Mouse (Mus musculus) embryo, embryonic 10.5 days (tissue): ENCODE measurements around the gene Tlr2.
A peak's percentile ranks its signal among the peaks of the same experiment; 100 is the strongest.

ENCODE experiments used
- DNase-seq: peaks from one replicate; pipeline ENCODE4 v3.0.0-alpha.2; 2015; ENCODE audit warnings: low spot score

The Tlr2 gene

DNA sequence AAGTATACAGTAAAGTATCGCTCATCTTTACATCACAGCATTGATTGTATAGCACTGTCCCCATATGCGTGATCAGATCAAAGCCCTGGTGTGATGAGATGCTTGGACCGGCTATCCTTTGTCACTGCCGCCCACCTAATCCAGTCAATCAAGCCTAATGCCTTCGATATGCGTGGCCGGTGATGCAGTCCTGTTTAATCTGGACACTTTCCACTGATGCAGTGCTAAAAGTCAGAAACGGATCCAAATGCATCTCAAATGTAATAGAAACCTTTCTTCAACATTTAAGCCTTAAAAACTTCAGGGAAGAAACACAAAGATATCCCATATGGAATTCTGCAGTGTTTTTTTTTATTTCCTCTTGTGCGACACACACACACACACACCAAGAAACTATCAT, 13.9 kb downstream of the Tlr2 start:
- DNase-seq = no peak

DNA sequence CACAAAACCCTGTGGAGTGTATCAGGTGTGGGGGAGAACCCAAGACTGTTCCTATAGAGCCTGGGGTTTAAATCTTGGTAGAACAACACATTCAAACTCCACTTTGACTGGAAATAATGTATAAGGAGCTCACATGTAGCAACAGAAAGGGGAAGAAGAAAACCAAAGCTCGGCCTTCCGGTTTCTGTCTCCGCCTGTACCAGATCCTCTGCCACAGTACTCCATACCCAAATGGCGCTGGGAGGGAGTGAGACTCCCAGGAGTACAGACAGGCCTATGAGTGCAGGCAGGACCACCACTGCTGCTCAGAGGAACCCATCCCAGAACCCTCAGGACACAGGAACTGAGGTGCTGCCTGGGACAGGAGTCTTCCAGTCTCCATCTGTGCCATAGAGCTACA, 17.8 kb downstream of the Tlr2 start:
- DNase-seq = no peak

DNA sequence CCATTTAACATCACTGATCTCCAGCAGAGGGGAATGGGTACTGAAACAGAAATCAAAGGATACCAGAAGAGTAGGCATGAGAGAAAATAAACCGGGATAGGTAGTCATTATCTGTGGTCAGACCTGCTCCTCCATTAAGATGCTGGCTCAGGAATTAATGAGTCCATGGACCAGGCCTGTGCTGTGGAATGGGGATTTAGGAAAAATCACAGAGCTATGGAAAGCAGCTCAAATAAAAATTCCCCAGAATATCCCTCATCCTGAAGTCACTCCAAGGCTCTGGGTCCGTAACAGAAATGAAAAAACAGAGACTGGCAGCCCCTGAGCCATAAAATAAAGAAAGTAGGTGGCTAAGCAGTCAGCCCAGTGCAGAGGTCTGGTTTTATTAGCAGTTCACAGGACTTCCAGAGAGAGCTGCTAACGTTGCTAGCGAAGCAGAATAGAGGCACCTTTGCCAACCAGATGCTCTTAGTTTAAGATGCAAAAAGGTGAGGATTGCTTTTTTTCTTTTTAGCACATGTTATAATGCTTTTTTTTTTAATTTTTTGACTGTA, 25.1 kb downstream of the Tlr2 start:
- DNase-seq = no peak

DNA sequence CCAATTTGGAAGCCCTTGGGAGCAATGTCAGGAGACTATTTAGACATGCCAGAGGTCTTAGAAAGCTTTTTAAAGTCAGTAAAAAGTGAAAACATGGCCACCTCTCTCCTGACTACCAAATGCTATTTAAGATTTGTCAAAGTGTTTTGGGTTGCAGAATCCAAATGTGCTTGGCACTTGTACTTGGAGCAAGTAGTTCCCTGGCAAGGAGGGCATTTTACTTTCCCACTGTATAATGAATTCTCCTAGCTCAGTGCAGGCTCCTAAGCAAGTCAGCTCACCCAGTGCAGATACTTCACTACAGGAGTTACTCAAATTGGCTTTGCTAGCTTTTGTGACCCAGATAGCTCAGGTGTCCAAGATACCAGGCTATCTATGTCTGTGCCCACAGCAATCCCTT, 28.7 kb downstream of the Tlr2 start:
- no peak for DNase-seq

DNA sequence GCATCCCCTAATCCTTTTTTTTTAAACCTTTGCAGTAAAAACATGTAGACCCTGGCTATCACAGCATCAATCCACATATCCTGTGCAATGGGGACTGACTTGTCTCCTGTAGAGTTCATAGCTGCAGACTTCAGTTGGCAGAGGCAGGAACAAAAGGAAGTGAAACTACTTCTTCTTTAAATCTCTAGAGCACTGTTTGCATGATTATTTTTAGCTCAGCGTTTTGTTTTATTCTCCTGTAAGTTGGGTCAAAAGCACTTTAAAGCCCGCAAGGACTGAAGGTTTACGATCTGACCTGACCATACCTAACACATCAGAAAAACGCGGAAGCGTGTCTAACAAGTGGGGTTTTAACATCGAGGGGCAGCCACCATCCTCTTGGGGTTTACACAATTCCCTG, 29.6 kb downstream of the Tlr2 start:
- DNase-seq = no peak

DNA sequence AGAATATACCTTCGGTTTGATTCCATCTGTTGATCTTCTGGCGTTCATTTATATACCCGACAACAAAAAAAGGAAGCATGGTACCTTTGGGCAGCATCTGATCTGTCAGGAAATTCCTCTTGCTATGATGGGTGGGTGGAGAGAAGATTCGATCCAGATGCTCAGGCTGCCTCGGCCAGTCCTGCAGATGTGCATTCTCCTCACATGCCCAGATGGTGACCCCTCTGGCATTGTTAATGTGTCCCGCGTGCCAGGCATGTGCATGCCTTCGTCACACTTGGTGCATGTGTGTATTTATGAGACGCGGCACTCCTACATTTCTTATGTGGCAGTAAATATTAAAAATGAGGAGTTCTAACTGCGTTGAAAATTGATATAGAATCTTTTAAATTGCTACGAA, 33.1 kb downstream of the Tlr2 start:
- peak; percentile 45 for DNase-seq

DNA sequence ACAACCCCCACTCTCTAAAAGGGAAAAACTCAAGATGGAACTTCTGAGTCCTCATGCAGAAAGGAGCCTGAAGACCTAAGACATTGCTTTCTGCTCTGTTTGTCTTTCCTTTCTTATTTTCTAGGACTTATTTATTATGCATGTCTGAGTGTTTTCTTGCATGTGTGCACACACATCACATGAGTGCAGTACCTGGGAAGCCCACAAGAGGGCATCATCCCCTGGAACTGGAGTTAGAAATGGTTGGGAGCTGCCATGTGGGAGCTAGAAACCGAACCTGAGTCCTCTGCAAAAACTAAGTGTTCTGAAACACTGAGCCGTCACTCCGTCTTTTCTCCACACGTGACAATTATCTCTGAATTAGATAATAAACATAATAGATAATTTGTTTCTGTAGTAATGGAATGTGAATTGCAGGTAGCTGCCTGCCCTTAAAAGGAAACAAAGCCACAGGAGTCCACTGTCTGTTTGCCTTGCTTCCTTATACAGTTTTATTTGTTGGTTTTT, 39.9 kb downstream of the Tlr2 start:
- no peak for DNase-seq

DNA sequence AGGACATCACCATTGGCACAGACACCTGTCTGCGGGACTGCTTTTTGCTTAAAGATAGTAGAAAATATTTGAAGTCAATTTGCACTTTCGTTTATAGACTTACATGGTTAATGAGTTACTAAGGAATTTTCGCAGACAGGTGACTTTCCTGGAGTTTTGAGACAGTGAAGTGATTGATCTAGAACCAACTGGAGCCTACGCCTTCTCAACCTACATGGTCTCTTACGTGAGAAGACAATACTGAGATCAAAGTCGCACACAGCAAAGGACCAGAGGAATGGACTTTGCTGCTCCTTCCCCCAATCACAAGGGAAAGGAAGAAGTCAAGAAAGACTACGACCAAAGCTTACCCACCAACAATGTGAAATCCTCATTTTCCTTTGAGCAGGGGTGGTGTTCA, 42.1 kb downstream of the Tlr2 start:
- DNase-seq = no peak

DNA sequence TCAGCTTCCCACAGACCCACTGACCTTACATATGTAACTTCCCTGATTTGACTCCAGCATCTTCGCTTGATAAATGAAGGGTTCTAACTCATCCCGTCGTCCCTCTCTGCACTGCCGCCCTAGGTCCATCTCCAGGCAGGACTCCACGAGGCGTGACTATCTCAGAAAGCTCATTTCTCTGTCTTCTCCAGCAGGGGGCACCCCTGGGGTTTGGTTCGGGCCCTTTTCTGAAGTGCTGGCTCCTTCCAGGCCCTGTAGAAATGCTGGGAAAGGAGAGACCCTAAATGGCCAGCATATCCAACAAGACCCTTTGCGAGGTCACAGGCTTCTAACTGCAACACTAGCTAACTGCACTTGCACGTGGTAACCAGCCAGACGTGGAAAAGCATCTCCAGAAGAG, 43.7 kb downstream of the Tlr2 start:
- peak; percentile 88 for DNase-seq

DNA sequence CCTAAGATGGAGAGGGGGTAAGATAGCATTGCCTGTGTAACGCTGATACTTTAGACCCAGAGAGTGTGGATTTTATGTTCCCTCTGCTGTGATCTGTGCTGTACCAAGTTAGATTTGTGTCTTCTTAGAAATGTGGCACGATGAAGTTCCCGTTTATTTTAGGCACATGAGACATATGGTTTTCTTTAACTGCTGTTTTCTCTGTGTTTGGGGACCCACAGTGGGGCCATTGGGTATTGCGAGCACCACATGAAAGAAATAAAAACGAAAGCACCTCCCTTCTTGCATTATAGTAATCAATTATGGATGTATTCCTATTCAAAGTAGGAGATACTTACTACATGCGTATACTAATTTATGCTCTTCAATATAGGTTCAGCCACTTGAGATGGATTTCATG, 44.5 kb downstream of the Tlr2 start:
- peak; percentile 32 for DNase-seq

DNA sequence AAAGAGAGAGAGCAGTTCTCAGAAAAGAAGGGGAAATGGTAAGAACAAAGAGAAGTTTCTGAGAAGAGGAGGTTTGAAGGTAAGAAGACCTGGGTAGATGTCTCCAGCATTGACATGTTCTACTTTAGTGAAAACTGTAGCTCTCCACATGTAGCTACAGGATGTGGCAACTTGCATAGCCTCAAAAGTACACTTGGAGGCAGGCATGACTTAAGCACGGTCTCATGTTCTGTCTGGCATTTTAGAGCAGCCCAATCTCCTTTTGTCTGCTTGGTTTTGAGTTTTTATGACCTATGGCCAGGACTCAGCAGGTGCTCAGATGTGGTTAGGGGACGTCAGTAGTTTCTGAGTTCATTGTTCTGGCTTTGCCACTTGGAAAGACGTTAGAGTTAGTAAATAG, 50.1 kb downstream of the Tlr2 start:
- DNase-seq = no peak

DNA sequence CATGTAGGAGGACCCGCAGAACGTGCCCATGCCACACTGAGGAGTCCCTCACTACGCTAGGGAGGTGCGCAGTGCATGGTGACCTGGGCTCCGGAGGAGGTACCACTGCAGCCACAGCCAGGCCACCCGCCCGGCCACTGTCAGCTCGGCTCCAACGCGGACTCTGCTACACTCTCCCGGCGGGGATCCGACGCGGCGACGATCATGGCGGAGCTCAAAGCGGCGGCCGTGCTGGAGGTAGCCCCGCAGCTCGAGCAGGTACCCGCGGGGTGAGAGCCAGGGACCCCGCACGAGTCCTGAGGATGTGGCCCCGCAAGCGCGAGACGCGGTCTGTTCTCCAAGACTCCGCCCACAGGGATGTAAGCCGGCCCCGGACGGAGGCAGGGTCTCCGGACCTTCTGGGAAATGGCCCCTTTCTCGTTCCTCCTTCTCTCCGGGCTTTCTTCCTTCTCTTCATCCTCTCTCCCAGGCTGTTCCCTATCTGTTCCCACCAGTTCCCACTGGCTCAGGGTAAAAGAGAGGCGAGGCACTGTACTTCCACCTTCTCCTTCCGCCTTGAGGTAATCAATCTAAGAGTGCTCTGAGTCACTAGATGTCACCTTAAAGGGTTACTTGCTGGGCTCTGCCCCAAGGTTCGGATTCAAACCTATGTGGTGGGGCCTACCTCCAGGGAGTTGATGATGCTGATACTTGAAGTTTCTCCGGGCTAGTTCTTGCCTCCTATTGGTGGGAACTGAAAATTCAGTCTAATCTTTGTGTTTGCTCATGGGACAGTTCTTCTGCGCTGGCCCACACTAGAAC, 51.7 kb downstream of the Tlr2 start:
- DNase-seq = peak; percentile 78

DNA sequence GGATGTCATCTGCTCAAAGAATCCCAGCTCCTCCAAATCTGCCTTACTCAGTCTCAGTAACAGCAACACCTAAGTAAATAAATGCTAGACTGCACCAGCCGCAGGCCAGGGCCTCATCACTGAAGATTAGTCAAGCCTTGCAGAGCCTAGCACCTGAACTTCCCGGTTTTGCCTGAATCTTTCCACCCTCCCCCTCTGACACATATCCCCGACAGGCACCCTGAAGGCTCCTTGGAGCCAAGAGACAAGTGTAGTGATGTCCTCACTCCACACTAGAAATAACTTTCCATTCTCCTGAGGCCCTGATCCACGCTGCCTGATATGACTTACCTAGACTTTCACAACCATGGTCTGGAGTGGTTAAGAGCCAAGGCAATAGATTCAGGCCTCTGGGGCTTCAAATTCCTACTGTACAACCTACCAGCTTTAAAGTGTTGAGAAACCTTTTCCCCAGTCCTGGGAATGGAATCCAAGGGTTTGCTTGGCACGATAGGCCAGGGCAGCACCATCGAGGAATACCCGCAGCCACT, 53.7 kb downstream of the Tlr2 start:
- no peak for DNase-seq

DNA sequence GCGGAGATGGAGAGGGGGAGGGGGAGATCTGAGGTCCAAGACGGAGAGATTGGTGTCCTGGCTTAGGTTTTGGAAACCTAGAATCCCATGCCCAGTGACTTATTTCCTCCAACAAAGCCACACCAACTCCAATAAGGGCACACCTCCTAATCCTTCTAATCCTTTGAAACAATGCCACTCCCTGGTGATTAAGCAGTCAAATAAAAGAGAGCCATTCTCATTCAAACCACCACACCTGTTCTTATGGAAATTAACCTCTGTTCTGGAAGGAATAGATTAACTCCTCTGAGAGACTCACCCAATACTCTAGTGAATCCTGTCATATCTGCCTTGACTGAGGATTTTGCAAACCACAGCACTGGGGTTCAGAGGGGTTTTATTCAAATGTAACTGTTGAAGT, 54.5 kb downstream of the Tlr2 start:
- DNase-seq = no peak
